Mouse (Mus musculus) ES-Bruce4 (cell line): ENCODE data around the gene Rd3.

Source experiments
- CTCF ChIP-seq: IDR thresholded peaks from one replicate; pipeline ENCODE4 v1.8.1; 2011; ENCODE audit warnings: low read depth, low read length
- POLR2A ChIP-seq: IDR thresholded peaks from one replicate; pipeline ENCODE4 v1.8.1; 2011; ENCODE audit warnings: low read length; ENCODE audit not compliant: insufficient read depth

DNA sequence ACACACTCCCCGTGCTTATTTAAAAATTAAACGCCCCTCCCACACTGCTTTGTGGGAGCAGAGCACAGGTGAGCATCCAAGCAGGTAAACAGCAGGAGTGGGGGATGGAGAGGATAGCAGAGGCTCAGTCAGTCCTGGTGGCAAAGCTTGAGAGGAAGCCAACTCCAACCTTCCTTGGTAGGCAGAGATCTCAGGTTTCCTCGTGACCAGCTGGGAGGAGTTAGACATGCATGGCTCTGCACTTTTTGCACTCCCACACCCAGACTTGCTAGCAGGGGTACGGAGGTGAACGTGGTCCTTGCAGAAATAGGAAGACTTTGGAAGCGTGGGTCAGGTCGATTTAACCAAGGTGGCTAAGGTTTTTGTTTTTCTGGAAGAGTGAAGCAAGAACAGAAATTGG is 48.8 kb upstream of the Rd3 start:
- TF ChIP-seq CTCF (no peak), POLR2A (no peak)
